Mouse (Mus musculus) spleen, adult 2 months (tissue): ENCODE data around the gene Rheb.

Experiments used
- CTCF ChIP-seq: fragments of 200-500 bp; IDR thresholded peaks from 2 replicates; pipeline ENCODE4 v1.5.1; 2011; ENCODE audit warnings: mild to moderate bottlenecking, inconsistent platforms; ENCODE audit not compliant: insufficient read depth, insufficient read length, insufficient replicate concordance; ENCODE audit errors: extremely low read depth
- POLR2A ChIP-seq: fragments of 200-500 bp; IDR thresholded peaks from 2 replicates; pipeline ENCODE4 v1.6.1; 2011; ENCODE audit warnings: low read depth, low read length, inconsistent platforms

- TF ChIP-seq POLR2A (no peak), CTCF (no peak)
These were observed 37.2 kb downstream of the Rheb start for GRCm38 (mm10) chr5:24805222-24805621.
